Comparison of ENCODE assay signal across 8 mouse cellular contexts in genomic region chr5:134539891-134540290, GRCm38 (mm10). TPM values are rescaled to one million over a fixed set of nuclear protein-coding genes. Genes with fewer than 3 reads are reported as not detected.
DNase-seq lines count a peak whose midpoint lies in the region; ATAC-seq and TF ChIP-seq lines count a peak whose summit lies in the region.

No protein-coding gene starts in this region.

- no peak overlapping the region for H3K4me2 ChIP-seq in embryonic facial prominence, embryonic 14.5 days (ENCODE audit: low read depth, low read length)
- no peak overlapping the region for H3K4me2 ChIP-seq in heart, embryonic 15.5 days
- peak overlapping the region; percentile 16; the same call in 1 of the 2 replicates for H3K4me2 ChIP-seq in kidney, postnatal 0 days (ENCODE audit: low read length)
- H3K4me2 ChIP-seq in stomach, postnatal 0 days (replicated peaks; ENCODE audit: low read depth): no peak overlapping the region

- H3K27ac ChIP-seq in embryonic facial prominence, embryonic 14.5 days (replicated peaks; ENCODE audit: low read depth, low read length): peak overlapping the region; percentile 65
- peak overlapping the region; percentile 78 for H3K27ac ChIP-seq in heart, embryonic 15.5 days
- peak overlapping the region; percentile 90 for H3K27ac ChIP-seq in kidney, postnatal 0 days
- H3K27ac ChIP-seq in stomach, postnatal 0 days (replicated peaks): peak overlapping the region; percentile 30; the same call in 1 of the 2 replicates

- peak; percentile 69; the same call in 1 of the 2 replicates for ATAC-seq in embryonic facial prominence, embryonic 14.5 days (ENCODE audit: low read depth)
- ATAC-seq in heart, embryonic 15.5 days (replicated peaks; ENCODE audit: insufficient number of reproducible peaks, insufficient read depth, low FRiP score, low read depth): peak; percentile 87
- ATAC-seq in kidney, postnatal 0 days (replicated peaks; ENCODE audit: low FRiP score, low read depth): peak; percentile 76; the same call in 1 of the 2 replicates
- ATAC-seq in stomach, postnatal 0 days (ENCODE audit: low FRiP score, low TSS enrichment): peak; percentile 75

- peaks cover 23% of the 10 kb centered on the region for H3K36me3 ChIP-seq in embryonic facial prominence, embryonic 14.5 days (ENCODE audit: control insufficient read depth, insufficient read depth, low read length)
- H3K36me3 ChIP-seq in heart, embryonic 15.5 days: no peaks in the 10 kb centered on the region; the same call in 1 of the 2 replicates
- H3K36me3 ChIP-seq in kidney, postnatal 0 days (ENCODE audit: insufficient read depth, low read length): 0 out of 2 replicates have a peak, but pooled peaks cover 8% of the 10 kb centered on the region
- peaks cover 3% of the 10 kb centered on the region; the same call in 1 of the 2 replicates for H3K36me3 ChIP-seq in stomach, postnatal 0 days (ENCODE audit: control insufficient read depth, insufficient read depth, low read length)

- no peak overlapping the region for H3K4me3 ChIP-seq in embryonic facial prominence, embryonic 14.5 days (ENCODE audit: low read depth, low read length)
- no peak overlapping the region for H3K4me3 ChIP-seq in heart, embryonic 15.5 days
- H3K4me3 ChIP-seq in kidney, postnatal 0 days (replicated peaks; ENCODE audit: low read depth, low read length): no peak overlapping the region
- no peak overlapping the region for H3K4me3 ChIP-seq in stomach, postnatal 0 days (ENCODE audit: low read depth, low read length)

- no peaks in the 10 kb centered on the region; the same call in 1 of the 2 replicates for H3K4me1 ChIP-seq in embryonic facial prominence, embryonic 14.5 days (ENCODE audit: control insufficient read depth, insufficient read depth, low read length)
- H3K4me1 ChIP-seq in heart, embryonic 15.5 days (replicated peaks): peaks cover 26% of the 10 kb centered on the region
- peaks cover 29% of the 10 kb centered on the region; the same call in 1 of the 2 replicates for H3K4me1 ChIP-seq in kidney, postnatal 0 days (replicated peaks; ENCODE audit: insufficient read depth, low read length)
- peaks cover 8% of the 10 kb centered on the region for H3K4me1 ChIP-seq in stomach, postnatal 0 days (replicated peaks; ENCODE audit: control insufficient read depth, insufficient read depth)

- 11% methylated on average over 3 of the region's 3 CpGs for WGBS in embryonic facial prominence, embryonic 14.5 days
- WGBS in heart, embryonic 15.5 days: 14% methylated on average over 3 of the region's 3 CpGs
- 6% methylated on average over 3 of the region's 3 CpGs for WGBS in kidney, postnatal 0 days
- 9% methylated on average over 3 of the region's 3 CpGs for WGBS in stomach, postnatal 0 days

- H3K9me3 ChIP-seq in embryonic facial prominence, embryonic 14.5 days (ENCODE audit: control insufficient read depth, low read length): no peaks in the 10 kb centered on the region
- H3K9me3 ChIP-seq in heart, embryonic 15.5 days (replicated peaks): no peaks in the 10 kb centered on the region
- H3K9me3 ChIP-seq in kidney, postnatal 0 days (replicated peaks; ENCODE audit: low read length): no peaks in the 10 kb centered on the region
- H3K9me3 ChIP-seq in stomach, postnatal 0 days (ENCODE audit: control insufficient read depth, low read length): no peaks in the 10 kb centered on the region

- TF ChIP-seq CTCF in kidney, postnatal 0 days (IDR thresholded peaks at IDR 0.05; ENCODE audit: low read depth): peak; percentile 37; the same call in 1 of the 2 replicates
- peak; percentile 28; the same call in 1 of the 2 replicates for TF ChIP-seq CTCF in stomach, postnatal 0 days (IDR thresholded peaks at IDR 0.05; ENCODE audit: low read depth)

- TF ChIP-seq EP300 in stomach, postnatal 0 days (optimal IDR thresholded peaks at IDR 0.05): no peak

- no peak overlapping the region for H3K9ac ChIP-seq in embryonic facial prominence, embryonic 14.5 days (ENCODE audit: low read depth, low read length)
- 0 out of 2 replicates have a peak overlapping the region, but pooled peaks have one; percentile 17 for H3K9ac ChIP-seq in heart, embryonic 15.5 days
- H3K9ac ChIP-seq in kidney, postnatal 0 days (ENCODE audit: low read depth, low read length): no peak overlapping the region
- H3K9ac ChIP-seq in stomach, postnatal 0 days (ENCODE audit: low read length): no peak overlapping the region

- peak; percentile 52 for DNase-seq in CD4-positive helper T cell, adult 2 months (ENCODE audit: low read depth, low spot score)
- DNase-seq in R1 (ENCODE audit: low read depth, low spot score): peak; percentile 82
- DNase-seq in embryonic facial prominence, embryonic 14.5 days (ENCODE audit: low spot score): peak; percentile 79
- DNase-seq in kidney, postnatal 0 days (ENCODE audit: low spot score): peak; percentile 90
- peak; percentile 84 to 91 for DNase-seq in lung, postnatal 4 days
- peak; percentile 60 for DNase-seq in stomach, postnatal 0 days (ENCODE audit: low spot score)
- DNase-seq in cerebellum, adult 11-12 months: no peak

- H3K27me3 ChIP-seq in embryonic facial prominence, embryonic 14.5 days (replicated peaks; ENCODE audit: control insufficient read depth, insufficient read depth, low read length): no peaks in the 10 kb centered on the region
- no peaks in the 10 kb centered on the region for H3K27me3 ChIP-seq in heart, embryonic 15.5 days
- H3K27me3 ChIP-seq in kidney, postnatal 0 days (ENCODE audit: insufficient read depth, low read length): no peaks in the 10 kb centered on the region
- no peaks in the 10 kb centered on the region for H3K27me3 ChIP-seq in stomach, postnatal 0 days (ENCODE audit: control insufficient read depth, insufficient read depth, low read length)

RNA-seq across cellular contexts. Expression of gene Clip2, which starts 12.3 kb away (rescaled TPM):
- 4.1 and 4.7 TPM in 2 replicates for polyA plus RNA-seq in embryonic facial prominence, embryonic 14.5 days (2014; fragmentation: Nextera tagmentation; extraction: Ambion mirVana)
- 1.4 and 1.8 TPM in 2 replicates for polyA plus RNA-seq in heart, embryonic 15.5 days (2015; fragmentation: Nextera tagmentation; extraction: Ambion mirVana)
- polyA plus RNA-seq in kidney, postnatal 0 days (2015; fragmentation: Nextera tagmentation; extraction: Ambion mirVana): 3.3 TPM in 2 replicates
- 1.0 and 1.1 TPM in 2 replicates for polyA plus RNA-seq in stomach, postnatal 0 days (2015; fragmentation: Nextera tagmentation; extraction: Ambion mirVana)

RNA-seq across cellular contexts. Expression of gene Syna, which starts 20.1 kb away (rescaled TPM):
- polyA plus RNA-seq in embryonic facial prominence, embryonic 14.5 days (2014; fragmentation: Nextera tagmentation; extraction: Ambion mirVana): 0.09 and 0.24 TPM in 2 replicates
- polyA plus RNA-seq in heart, embryonic 15.5 days (2015; fragmentation: Nextera tagmentation; extraction: Ambion mirVana): 0.06 TPM in 1 of 2 replicates, not detected in the other
- polyA plus RNA-seq in kidney, postnatal 0 days (2015; fragmentation: Nextera tagmentation; extraction: Ambion mirVana): 0.23 and 0.32 TPM in 2 replicates
- polyA plus RNA-seq in stomach, postnatal 0 days (2015; fragmentation: Nextera tagmentation; extraction: Ambion mirVana): 0.07 TPM in 2 replicates

RNA-seq across cellular contexts. Expression of gene Rfc2, which starts 41.3 kb away (rescaled TPM):
- 224 and 240 TPM in 2 replicates for polyA plus RNA-seq in embryonic facial prominence, embryonic 14.5 days (2014; fragmentation: Nextera tagmentation; extraction: Ambion mirVana)
- 156 and 190 TPM in 2 replicates for polyA plus RNA-seq in heart, embryonic 15.5 days (2015; fragmentation: Nextera tagmentation; extraction: Ambion mirVana)
- 155 and 188 TPM in 2 replicates for polyA plus RNA-seq in kidney, postnatal 0 days (2015; fragmentation: Nextera tagmentation; extraction: Ambion mirVana)
- 81.5 and 83.7 TPM in 2 replicates for polyA plus RNA-seq in stomach, postnatal 0 days (2015; fragmentation: Nextera tagmentation; extraction: Ambion mirVana)

Comparison
In these comparisons a context has a peak if more than half of its experiments do, and no peak if none do; other contexts are left out.
1. H3K27ac ChIP-seq: peak in every context shown above with its lines; median percentile 90 in kidney, postnatal 0 days; 78 in heart, embryonic 15.5 days; 65 in embryonic facial prominence, embryonic 14.5 days; 30 in stomach, postnatal 0 days.